Mouse (Mus musculus): ENCODE measurements around the gene Mgme1. TPM values are rescaled to one million over a fixed set of nuclear protein-coding genes. Genes with fewer than 3 reads are reported as not detected.

Mgme1 gene
- total and polyA plus RNA-seq, 3 experiments, result 1.8 to 19.3 (median 17.1) TPM

GRCm38 (mm10) chr2:144267731-144268015 is 2.8 kb upstream of the Mgme1 start:
- Histone ChIP-seq H3K4me3 (ENCODE audit: low read depth, low read length) (peak overlapping the region; percentile 92), H3K27me3 (ENCODE audit: insufficient read depth, low read length) (no peaks in the 10 kb centered on the region), H3K4me1 (ENCODE audit: insufficient read depth, low read depth, low read length) (peaks cover 54% of the 10 kb centered on the region), H3K36me3 (replicated peaks) (peaks cover 47% of the 10 kb centered on the region), H3K9me3 (replicated peaks) (no peaks in the 10 kb centered on the region)
- DNase-seq (ENCODE audit: low spot score) (no peak), ATAC-seq (ENCODE audit: extremely low read depth, insufficient number of reproducible peaks, low FRiP score, poor library complexity, severe bottlenecking) (no peak; the same call in 1 of the 2 replicates)
- TF ChIP-seq TAL1 (conservative IDR thresholded peaks at IDR 0.05; ENCODE audit: low read depth, low read length) (no peak), CTCF (IDR thresholded peaks at IDR 0.05; ENCODE audit: low read depth, low read length) (no peak), GATA2 (IDR thresholded peaks at IDR 0.05; ENCODE audit: borderline replicate concordance, low read depth, low read length) (no peak), POLR2AphosphoS5 (IDR thresholded peaks at IDR 0.05; ENCODE audit: insufficient replicate concordance, low read depth, low read length) (no peak), GATA1 (IDR thresholded peaks at IDR 0.05; ENCODE audit: borderline replicate concordance, low read length) (no peak)

GRCm38 (mm10) chr2:144268446-144269305 is 1.8 kb upstream of the Mgme1 start:
- ATAC-seq (ENCODE audit: extremely low read depth, insufficient number of reproducible peaks, low FRiP score, poor library complexity, severe bottlenecking) (no peak), DNase-seq (ENCODE audit: low spot score) (no peak)
- H3K36me3 ChIP-seq (replicated peaks), result peaks cover 47% of the 10 kb centered on the region
- TF ChIP-seq CTCF (IDR thresholded peaks at IDR 0.05; ENCODE audit: low read depth, low read length) (no peak), GATA2 (IDR thresholded peaks at IDR 0.05; ENCODE audit: borderline replicate concordance, low read depth, low read length) (no peak), TAL1 (conservative IDR thresholded peaks at IDR 0.05; ENCODE audit: low read depth, low read length) (no peak), GATA1 (IDR thresholded peaks at IDR 0.05; ENCODE audit: borderline replicate concordance, low read length) (no peak), POLR2AphosphoS5 (IDR thresholded peaks at IDR 0.05; ENCODE audit: insufficient replicate concordance, low read depth, low read length) (no peak)
- peak overlapping the region; percentile 92 for H3K4me3 ChIP-seq (ENCODE audit: low read depth, low read length)
- H3K27me3 ChIP-seq (ENCODE audit: insufficient read depth, low read length), result no peaks in the 10 kb centered on the region
- no peaks in the 10 kb centered on the region for H3K9me3 ChIP-seq (replicated peaks)
- peaks cover 53% of the 10 kb centered on the region for H3K4me1 ChIP-seq (ENCODE audit: insufficient read depth, low read depth, low read length)

GRCm38 (mm10) chr2:144269306-144269650 is 1.2 kb upstream of the Mgme1 start:
- Histone ChIP-seq H3K27me3 (ENCODE audit: insufficient read depth, low read length) (no peaks in the 10 kb centered on the region), H3K4me3 (ENCODE audit: low read depth, low read length) (peak overlapping the region; percentile 92), H3K4me1 (ENCODE audit: insufficient read depth, low read depth, low read length) (peaks cover 55% of the 10 kb centered on the region), H3K36me3 (replicated peaks) (peaks cover 49% of the 10 kb centered on the region), H3K9me3 (replicated peaks) (no peaks in the 10 kb centered on the region)
- TF ChIP-seq TAL1 (conservative IDR thresholded peaks at IDR 0.05; ENCODE audit: low read depth, low read length), result no peak
- no peak for TF ChIP-seq CTCF (IDR thresholded peaks at IDR 0.05; ENCODE audit: low read depth, low read length)
- no peak for TF ChIP-seq GATA1 (IDR thresholded peaks at IDR 0.05; ENCODE audit: borderline replicate concordance, low read length)
- no peak for TF ChIP-seq GATA2 (IDR thresholded peaks at IDR 0.05; ENCODE audit: borderline replicate concordance, low read depth, low read length)
- TF ChIP-seq POLR2AphosphoS5 (IDR thresholded peaks at IDR 0.05; ENCODE audit: insufficient replicate concordance, low read depth, low read length), result no peak
- ATAC-seq (ENCODE audit: extremely low read depth, insufficient number of reproducible peaks, low FRiP score, poor library complexity, severe bottlenecking) (no peak), DNase-seq (ENCODE audit: low spot score) (no peak)

DNA sequence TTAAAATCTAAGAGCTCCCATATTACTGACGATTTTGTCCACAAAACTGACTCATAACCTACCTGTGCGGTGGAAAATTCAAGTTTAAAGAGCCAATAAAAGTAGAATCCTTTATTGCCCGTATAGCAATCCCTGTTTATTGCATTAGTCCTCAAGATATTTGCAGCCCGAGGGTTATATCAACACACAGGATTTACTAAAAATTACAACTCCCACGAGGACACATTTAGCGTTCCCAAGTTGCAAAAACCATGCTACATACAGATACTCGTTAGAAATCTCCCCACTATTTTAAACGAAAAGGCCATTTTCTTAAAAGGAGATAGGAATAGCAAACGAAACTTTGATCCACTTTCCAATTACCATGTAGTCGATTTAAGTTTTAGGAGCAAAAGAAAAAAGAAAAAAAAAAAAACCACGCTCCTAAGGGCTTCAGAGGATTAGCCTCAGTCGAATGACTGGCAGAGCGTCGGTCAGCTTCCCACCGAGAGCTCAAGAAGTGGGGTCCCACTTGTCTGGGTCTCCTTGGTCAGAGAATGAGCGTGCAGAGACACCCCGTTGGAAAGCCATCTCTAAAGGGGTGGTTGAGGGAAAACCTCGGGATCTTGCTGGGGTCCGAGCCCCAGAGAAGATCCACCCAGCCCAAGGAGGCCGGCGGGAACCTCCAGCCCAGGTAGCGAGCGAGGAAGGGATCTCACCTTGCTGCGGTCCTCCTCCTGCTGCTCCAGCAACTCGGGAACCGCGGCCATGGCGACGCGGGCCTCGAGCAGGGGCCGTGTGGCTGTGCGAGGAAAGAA is 586 bp upstream of the Mgme1 start:
- no peak for ATAC-seq (ENCODE audit: extremely low read depth, insufficient number of reproducible peaks, low FRiP score, poor library complexity, severe bottlenecking)
- H3K27me3 ChIP-seq (ENCODE audit: insufficient read depth, low read length), result no peaks in the 10 kb centered on the region
- no peak for DNase-seq (ENCODE audit: low spot score)
- peaks cover 53% of the 10 kb centered on the region for H3K4me1 ChIP-seq (ENCODE audit: insufficient read depth, low read depth, low read length)
- H3K36me3 ChIP-seq (replicated peaks), result peaks cover 48% of the 10 kb centered on the region
- H3K4me3 ChIP-seq (ENCODE audit: low read depth, low read length), result peak overlapping the region; percentile 92
- H3K9me3 ChIP-seq (replicated peaks), result no peaks in the 10 kb centered on the region
- TF ChIP-seq GATA2 (IDR thresholded peaks at IDR 0.05; ENCODE audit: borderline replicate concordance, low read depth, low read length), result no peak
- no peak for TF ChIP-seq CTCF (IDR thresholded peaks at IDR 0.05; ENCODE audit: low read depth, low read length)
- TF ChIP-seq GATA1 (IDR thresholded peaks at IDR 0.05; ENCODE audit: borderline replicate concordance, low read length), result no peak
- TF ChIP-seq TAL1 (conservative IDR thresholded peaks at IDR 0.05; ENCODE audit: low read depth, low read length), result no peak
- no peak for TF ChIP-seq POLR2AphosphoS5 (IDR thresholded peaks at IDR 0.05; ENCODE audit: insufficient replicate concordance, low read depth, low read length)

GRCm38 (mm10) chr2:144272088-144272487 is 1.6 kb downstream of the Mgme1 start:
- TF ChIP-seq CTCF (IDR thresholded peaks at IDR 0.05; ENCODE audit: low read depth, low read length) (no peak), TAL1 (conservative IDR thresholded peaks at IDR 0.05; ENCODE audit: low read depth, low read length) (no peak), GATA2 (IDR thresholded peaks at IDR 0.05; ENCODE audit: borderline replicate concordance, low read depth, low read length) (no peak), GATA1 (IDR thresholded peaks at IDR 0.05; ENCODE audit: borderline replicate concordance, low read length) (no peak), POLR2AphosphoS5 (IDR thresholded peaks at IDR 0.05; ENCODE audit: insufficient replicate concordance, low read depth, low read length) (no peak)
- DNase-seq (ENCODE audit: low spot score), result no peak
- peak overlapping the region; percentile 46; the same call in 1 of the 2 replicates for H3K4me3 ChIP-seq (ENCODE audit: low read depth, low read length)

DNA sequence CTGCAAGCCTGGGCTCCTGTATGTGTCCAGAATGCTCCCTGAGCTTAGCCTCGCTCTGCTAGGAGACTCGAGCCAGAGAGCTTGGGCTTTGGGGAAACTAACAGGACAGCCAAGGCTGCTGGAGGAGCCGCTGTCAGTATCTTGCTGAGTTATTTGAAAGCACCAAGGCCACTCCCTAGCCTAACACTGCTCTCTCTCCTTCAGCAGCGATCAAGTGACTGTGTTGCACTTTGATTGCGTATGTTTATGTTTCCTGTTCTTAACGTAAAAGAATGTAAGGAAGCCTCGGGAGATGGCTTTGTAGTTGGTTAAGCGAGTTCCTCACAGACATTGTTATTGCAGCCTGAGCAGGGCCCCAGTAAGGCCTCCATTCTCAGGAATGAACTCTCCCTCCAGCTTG is 4.3 kb downstream of the Mgme1 start:
- H3K27me3 ChIP-seq (ENCODE audit: insufficient read depth, low read length), result no peaks in the 10 kb centered on the region
- H3K36me3 ChIP-seq (replicated peaks), result peaks cover 67% of the 10 kb centered on the region
- TF ChIP-seq CTCF (IDR thresholded peaks at IDR 0.05; ENCODE audit: low read depth, low read length), result no peak
- TF ChIP-seq GATA1 (IDR thresholded peaks at IDR 0.05; ENCODE audit: borderline replicate concordance, low read length), result no peak
- no peak for TF ChIP-seq TAL1 (conservative IDR thresholded peaks at IDR 0.05; ENCODE audit: low read depth, low read length)
- no peak for TF ChIP-seq POLR2AphosphoS5 (IDR thresholded peaks at IDR 0.05; ENCODE audit: insufficient replicate concordance, low read depth, low read length)
- no peak for TF ChIP-seq GATA2 (IDR thresholded peaks at IDR 0.05; ENCODE audit: borderline replicate concordance, low read depth, low read length)
- peaks cover 31% of the 10 kb centered on the region for H3K4me1 ChIP-seq (ENCODE audit: insufficient read depth, low read depth, low read length)
- H3K4me3 ChIP-seq (ENCODE audit: low read depth, low read length), result no peak overlapping the region; the same call in 1 of the 2 replicates
- ATAC-seq (ENCODE audit: extremely low read depth, insufficient number of reproducible peaks, low FRiP score, poor library complexity, severe bottlenecking), result no peak
- DNase-seq (ENCODE audit: low spot score), result no peak
- no peaks in the 10 kb centered on the region for H3K9me3 ChIP-seq (replicated peaks)

More at GRCm38 (mm10) chr2:144272088-144272487, 1.6 kb downstream of the Mgme1 start:
- peaks cover 40% of the 10 kb centered on the region for H3K4me1 ChIP-seq (ENCODE audit: insufficient read depth, low read depth, low read length)
- ATAC-seq (ENCODE audit: extremely low read depth, insufficient number of reproducible peaks, low FRiP score, poor library complexity, severe bottlenecking), result no peak
- H3K27me3 ChIP-seq (ENCODE audit: insufficient read depth, low read length), result no peaks in the 10 kb centered on the region
- H3K36me3 ChIP-seq (replicated peaks), result peaks cover 50% of the 10 kb centered on the region
- H3K9me3 ChIP-seq (replicated peaks), result no peaks in the 10 kb centered on the region

Data from G1E (cell line).